Mouse (Mus musculus): ENCODE data around the gene Pde11a. TPM values are rescaled to one million over a fixed set of nuclear protein-coding genes. Genes with fewer than 3 reads are reported as not detected.

Gene Pde11a
- polyA plus RNA-seq (2017; shearing (Covaris generic)) = 5.3 TPM

DNA sequence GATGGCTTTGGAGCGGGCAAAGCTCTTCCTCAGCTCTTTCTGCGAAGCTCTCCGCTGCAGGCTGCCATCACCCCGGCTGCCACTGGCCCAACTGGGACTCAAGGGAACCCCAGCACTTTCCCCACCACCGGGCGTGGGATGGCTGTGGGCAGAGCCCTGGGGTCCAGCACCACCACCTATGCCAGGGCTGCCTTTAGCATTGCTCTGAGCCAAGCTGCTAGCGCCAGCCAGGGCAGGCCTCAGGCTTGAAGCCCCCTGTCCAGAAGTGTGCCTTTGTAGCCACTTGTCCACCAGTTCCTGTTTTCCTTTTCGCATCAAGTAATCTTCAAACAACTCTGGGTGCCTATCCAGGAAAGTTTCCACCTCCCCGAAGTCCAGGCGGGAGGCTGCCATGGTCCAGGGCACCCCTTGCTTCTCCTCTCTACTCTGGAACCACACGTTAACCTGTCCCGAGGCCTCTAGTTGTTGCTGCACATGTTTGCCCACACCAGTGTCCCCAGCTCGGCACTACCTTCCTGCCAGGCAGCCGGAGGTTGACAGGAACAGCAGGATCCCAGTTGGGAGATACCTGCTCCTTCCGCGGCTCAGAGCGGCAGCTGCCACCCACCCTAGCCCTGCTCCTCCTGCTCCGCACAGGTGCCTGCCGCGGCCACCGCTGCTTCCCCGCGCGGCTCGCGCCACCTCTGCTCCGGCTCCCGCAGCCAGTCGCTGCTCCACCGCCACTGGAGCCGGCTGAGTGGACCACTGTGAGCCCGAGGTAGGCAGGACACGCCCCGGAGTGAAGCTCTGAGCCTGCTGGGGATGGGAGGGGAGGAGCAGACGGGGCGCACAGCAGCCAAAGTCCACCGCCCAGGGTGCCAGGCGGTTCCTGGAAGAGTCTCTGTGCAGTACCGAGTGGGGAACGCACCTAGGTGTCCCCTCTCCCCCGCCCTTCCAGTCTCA is at the start of gene Pde11a:
Gene Pde11a (minus strand): TSS at position 560 of the 942 bp plus-strand sequence.

DNA sequence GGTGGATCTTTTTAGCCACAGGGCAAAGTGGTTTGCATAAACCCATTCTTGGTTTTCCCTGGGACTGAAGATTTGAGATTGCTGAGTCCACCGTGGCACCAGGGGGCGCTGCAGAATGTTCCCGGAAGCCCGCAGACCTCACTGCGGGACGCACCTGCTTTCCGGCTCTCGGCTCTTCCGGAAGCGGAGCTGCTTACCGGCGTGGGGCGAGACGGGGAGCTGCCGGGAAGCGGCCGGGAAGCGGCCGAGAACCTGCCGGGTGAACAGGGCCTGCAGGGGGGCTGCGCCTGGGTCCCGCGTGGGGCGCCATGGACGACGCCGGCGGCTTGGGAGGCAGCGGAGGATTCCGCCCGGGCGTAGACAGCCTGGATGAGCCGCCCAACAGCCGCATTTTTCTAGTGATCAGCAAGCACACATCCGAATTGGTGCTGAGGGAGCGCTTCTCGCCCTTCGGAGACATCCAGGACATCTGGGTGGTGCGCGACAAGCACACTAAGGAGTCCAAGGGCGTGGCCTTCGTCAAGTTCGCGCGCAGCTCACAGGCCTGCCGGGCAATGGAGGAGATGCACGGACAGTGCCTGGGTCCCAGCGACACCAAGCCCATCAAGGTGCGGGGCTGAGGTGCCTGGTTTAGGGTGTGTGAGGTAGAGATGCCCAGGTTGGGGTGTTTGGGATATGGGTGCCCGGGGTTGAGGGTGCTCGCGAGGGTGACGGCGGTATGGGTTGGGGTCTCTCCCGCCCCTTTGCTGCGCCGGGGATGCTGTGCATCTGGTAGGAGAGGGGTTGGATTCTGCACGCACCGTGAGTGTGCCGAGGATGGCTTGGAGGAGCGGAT is 31.5 kb upstream of the Pde11a start, which contains the start of gene Rbm45:
Gene Rbm45 (plus strand): TSS at position 164 of the 835 bp plus-strand sequence.

DNA sequence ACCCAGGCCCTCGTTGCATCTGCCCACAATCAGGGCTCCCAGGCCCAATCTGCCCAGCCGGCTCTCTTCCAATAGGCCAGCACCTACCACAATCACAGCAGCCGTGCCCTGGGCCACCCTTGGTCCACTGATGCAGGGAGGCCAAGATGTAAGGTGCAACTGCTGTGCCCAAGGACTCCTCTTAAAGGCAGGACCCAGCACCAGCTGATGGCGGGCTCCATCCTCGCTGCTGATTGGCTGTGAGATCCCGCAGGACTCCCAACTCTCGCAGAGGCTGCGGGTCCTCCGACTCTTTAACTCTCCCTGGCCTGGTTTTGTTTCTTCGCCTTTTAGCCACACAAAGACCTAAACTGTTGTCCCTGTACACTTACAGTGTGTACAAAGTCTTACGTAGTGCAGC is 21.7 kb upstream of the Pde11a start, which contains the start of gene Cyct:
Gene Cyct (minus strand): TSS at position 225 of the 400 bp plus-strand sequence.

DNA sequence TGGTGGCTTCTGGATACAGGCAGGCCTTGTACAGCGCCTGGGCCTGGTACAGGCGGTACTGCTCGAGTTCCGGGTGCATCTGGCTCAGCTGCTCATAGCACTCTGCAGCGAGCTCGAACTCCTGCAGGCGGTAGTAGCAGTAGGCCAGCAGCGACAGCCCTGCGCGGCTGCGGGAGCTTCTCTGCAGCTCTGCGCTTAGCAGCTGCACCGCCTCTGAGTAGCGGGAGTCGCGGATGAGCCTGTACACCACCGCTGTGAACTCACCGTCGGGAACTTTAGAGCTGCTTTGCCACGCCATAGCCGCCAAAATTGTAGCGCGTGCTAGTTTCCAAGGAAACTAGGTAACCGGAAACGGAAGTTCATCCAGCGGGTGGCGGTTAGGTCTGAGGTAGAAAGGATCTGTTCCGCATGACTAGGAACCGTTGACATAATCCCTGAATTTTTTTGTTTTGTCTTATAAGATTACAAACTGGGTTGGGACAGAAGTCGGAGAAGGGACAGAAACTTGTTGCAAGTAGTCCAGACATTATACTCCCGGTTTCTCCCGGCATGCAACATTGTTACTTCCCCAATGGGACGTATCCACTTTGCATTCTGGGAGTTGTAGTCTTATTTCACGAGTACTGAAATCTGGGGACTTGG is 357.0 kb downstream of the Pde11a start, which contains the start of gene Ttc30a1:
Gene Ttc30a1 (minus strand): TSS at position 528 of the 642 bp plus-strand sequence.

DNA sequence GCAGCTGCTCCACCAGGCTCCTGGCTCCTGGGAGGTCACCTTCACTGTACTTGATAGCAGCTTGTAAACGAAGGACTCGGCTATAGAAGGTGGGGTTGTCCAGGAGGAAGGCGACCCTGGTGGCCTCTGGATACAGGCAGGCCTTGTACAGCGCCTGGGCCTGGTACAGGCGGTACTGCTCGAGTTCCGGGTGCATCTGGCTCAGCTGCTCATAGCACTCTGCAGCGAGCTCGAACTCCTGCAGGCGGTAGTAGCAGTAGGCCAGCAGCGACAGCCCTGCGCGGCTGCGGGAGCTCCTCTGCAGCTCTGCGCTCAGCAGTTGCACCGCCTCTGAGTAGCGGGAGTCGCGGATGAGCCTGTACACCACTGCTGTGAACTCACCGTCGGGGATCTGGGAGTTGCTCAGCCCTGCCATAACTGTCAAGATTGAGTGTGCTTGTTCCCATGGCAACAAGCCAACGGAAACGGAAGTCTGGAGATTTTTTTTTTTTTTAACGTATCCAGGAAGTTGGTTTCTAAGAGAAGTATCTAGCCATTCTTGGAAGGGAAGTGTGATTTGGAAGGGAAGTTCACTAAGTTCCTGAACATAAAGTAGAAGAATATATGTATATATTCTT is 360.7 kb downstream of the Pde11a start, which contains the start of gene Ttc30a2:
Gene Ttc30a2 (minus strand): TSS at position 419 of the 617 bp plus-strand sequence.

Other genes with a start within 250 kb of the Pde11a start
- not detected for gene Cyct, start 21.7 kb upstream of the Pde11a start, polyA plus RNA-seq (2017; shearing (Covaris generic))
- gene Rbm45, start 31.2 kb upstream of the Pde11a start, polyA plus RNA-seq (2017; shearing (Covaris generic)) = 3.9 TPM
- 0.32 TPM for gene Osbpl6, start 67.7 kb upstream of the Pde11a start, polyA plus RNA-seq (2017; shearing (Covaris generic))